Mouse (Mus musculus) heart, embryonic 15.5 days (tissue): ENCODE results near the gene Mrpl55. TPM values are rescaled to one million over a fixed set of nuclear protein-coding genes. Genes with fewer than 3 reads are reported as not detected.
A peak's percentile ranks its signal among the peaks of the same experiment; 100 is the strongest.
"Not testable (repeated sequence)": the region's sequence is repeated elsewhere in the genome, so short reads cannot be mapped to it uniquely, and the experiment has no call there.

ENCODE experiments used
- ATAC-seq: fragments of 200-750 bp; cut with Nextera tagmentation; replicated peaks from 2 replicates; pipeline ENCODE4 v1.8.0; 2017; ENCODE audit warnings: low read depth, moderate TSS enrichment; ENCODE audit not compliant: insufficient number of reproducible peaks, insufficient read depth, low FRiP score
- H3K27ac ChIP-seq: fragments of 300-500 bp; sonication (generic); 2 replicates; pipeline ENCODE4 v1.5.1; 2015; ENCODE audit warnings: mild to moderate bottlenecking, inconsistent platforms
- H3K27me3 ChIP-seq: fragments of 300-500 bp; sonication (generic); 2 replicates; pipeline ENCODE4 v1.6.1; 2015; ENCODE audit warnings: inconsistent platforms
- H3K36me3 ChIP-seq: fragments of 300-500 bp; sonication (generic); 2 replicates; pipeline ENCODE4 v1.6.1; 2015; ENCODE audit warnings: mild to moderate bottlenecking, inconsistent platforms
- H3K4me1 ChIP-seq: fragments of 300-500 bp; sonication (generic); replicated peaks from 2 replicates; pipeline ENCODE4 v1.6.1; 2015; ENCODE audit warnings: inconsistent platforms
- H3K4me2 ChIP-seq: fragments of 300-500 bp; sonication (generic); 2 replicates; pipeline ENCODE4 v1.6.1; 2015; ENCODE audit warnings: inconsistent platforms, mild to moderate bottlenecking, moderate library complexity
- H3K4me3 ChIP-seq: fragments of 300-500 bp; sonication (generic); 2 replicates; pipeline ENCODE4 v1.5.1; 2015; ENCODE audit warnings: mild to moderate bottlenecking, inconsistent platforms
- H3K9ac ChIP-seq: fragments of 300-500 bp; sonication (generic); 2 replicates; pipeline ENCODE4 v1.6.1; 2015; ENCODE audit warnings: mild to moderate bottlenecking, inconsistent platforms
- H3K9me3 ChIP-seq: fragments of 300-500 bp; sonication (generic); replicated peaks from 2 replicates; pipeline ENCODE4 v1.6.1; 2016; ENCODE audit warnings: inconsistent platforms
- WGBS: fragments of 180-500 bp; shearing (Covaris S2); methylation state at CpG from one replicate; pipeline ENCODE4 v1.1.7; 2015; ENCODE audit warnings: mixed read lengths; 5-methylcytosine and 5-hydroxymethylcytosine counted together
- polyA plus RNA-seq: library from polyadenylated mRNA; unstranded; fragments of >200 nt; fragmentation: Nextera tagmentation; extraction: Ambion mirVana; gene quantifications from 2 replicates; pipeline ENCODE4 v1.2.1, GENCODE M21; 2015

Gene Mrpl55
- polyA plus RNA-seq, 1 experiment from 2014 or later: 114 TPM

GRCm38 (mm10) chr11:59196230-59196629 lies 6.1 kb upstream of the Mrpl55 start:
- Histone ChIP-seq H3K4me1 (peaks cover 5% of the 10 kb centered on the region), H3K9me3 (no peaks in the 10 kb centered on the region), H3K4me3 (no peak overlapping the region), H3K27me3 (no peaks in the 10 kb centered on the region), H3K4me2 (no peak overlapping the region), H3K9ac (no peak overlapping the region), H3K36me3 (peaks cover 5% of the 10 kb centered on the region; the same call in 1 of the 2 replicates), H3K27ac (no peak overlapping the region)
- ATAC-seq: no peak

DNA sequence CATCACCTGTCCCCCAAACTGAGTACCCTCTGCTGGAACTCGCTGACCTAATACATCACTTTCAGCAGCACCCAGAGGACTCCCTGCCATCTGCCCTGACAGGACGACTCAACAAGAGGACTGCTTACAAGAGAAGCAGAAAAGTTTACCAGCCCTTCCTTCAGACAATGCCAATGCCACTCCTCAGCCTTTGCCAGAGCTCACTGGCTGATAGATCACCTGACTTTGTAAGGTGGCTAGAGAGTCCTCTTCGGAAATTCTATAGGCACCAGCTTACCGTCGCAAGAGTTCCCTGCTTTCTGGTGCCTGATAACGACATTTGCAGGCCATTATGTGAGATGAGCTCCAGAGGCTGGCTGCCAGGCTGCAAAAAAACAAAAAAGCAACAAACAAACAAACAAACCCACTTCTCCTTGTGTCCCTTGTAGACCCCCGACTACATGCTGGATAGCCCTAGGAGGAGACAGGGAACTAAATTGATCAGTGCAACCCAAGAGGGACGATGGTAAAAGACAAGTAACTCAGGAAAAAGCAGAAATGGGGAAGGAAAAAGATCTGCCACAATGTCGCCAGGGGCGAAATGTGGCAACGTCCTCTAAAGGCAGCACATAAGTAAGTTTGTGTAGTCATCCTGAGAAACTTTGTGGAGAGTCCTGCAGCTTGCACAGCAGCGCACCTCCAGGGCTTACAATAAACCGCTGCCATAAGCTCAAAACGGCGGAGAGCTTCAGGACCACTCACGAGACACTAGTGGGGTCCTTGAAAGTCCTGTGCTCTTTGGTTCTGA lies 877 bp upstream of the Mrpl55 start:
- peak overlapping the region; percentile 85 for H3K27ac ChIP-seq
- 25% methylated on average over 16 of the region's 16 CpGs for WGBS
- H3K4me1 ChIP-seq: peaks cover 15% of the 10 kb centered on the region
- H3K4me3 ChIP-seq: peak overlapping the region; percentile 81
- peak overlapping the region; percentile 88 for H3K9ac ChIP-seq
- no peaks in the 10 kb centered on the region for H3K27me3 ChIP-seq
- ATAC-seq: no peak
- H3K4me2 ChIP-seq: peak overlapping the region; percentile 86
- H3K36me3 ChIP-seq: peaks cover 28% of the 10 kb centered on the region
- no peaks in the 10 kb centered on the region for H3K9me3 ChIP-seq

GRCm38 (mm10) chr11:59208153-59208831 lies 6.0 kb downstream of the Mrpl55 start, which contains the start of gene 2310033P09Rik:
TSS of gene 2310033P09Rik (plus strand) at chr11:59208321.
- H3K4me3 ChIP-seq: peak within 1 kb of the TSS; percentile 99
- WGBS: under 1% methylated on average over 67 of the region's 67 CpGs
- peak within 1 kb of the TSS; percentile 94 for H3K4me2 ChIP-seq
- no peaks in the 10 kb centered on the region for H3K27me3 ChIP-seq
- H3K4me1 ChIP-seq: peaks cover 31% of the 10 kb centered on the region
- H3K36me3 ChIP-seq: peaks cover 60% of the 10 kb centered on the region
- peak within 1 kb of the TSS; percentile 96 for H3K27ac ChIP-seq
- ATAC-seq: peak; percentile 83
- peak within 1 kb of the TSS; percentile 95 for H3K9ac ChIP-seq
- no peaks in the 10 kb centered on the region for H3K9me3 ChIP-seq

DNA sequence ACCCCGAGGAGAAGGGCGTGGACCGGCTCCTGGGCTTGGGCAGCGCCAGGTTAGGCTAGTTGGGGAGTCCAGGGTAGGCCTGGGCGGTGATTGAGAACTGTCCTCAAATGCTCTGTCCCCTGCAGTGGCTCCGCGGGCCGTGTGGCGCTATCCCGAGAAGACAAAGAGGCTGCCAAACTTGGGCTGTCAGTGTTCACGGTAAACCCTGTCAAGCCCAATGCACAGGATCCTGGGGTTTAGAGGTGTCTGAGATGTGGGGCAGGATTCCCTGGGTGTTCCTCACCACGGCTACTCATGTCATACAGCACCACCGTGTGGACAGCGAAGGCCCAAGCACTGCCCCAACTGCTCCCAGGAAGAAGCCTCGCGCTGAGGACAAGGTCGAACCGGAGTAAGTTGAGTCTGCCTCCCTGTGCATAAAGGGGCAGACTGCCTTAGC lies 6.7 kb downstream of the Mrpl55 start:
- Histone ChIP-seq H3K4me2 (peak overlapping the region; percentile 94), H3K27ac (peak overlapping the region; percentile 96), H3K36me3 (peaks cover 60% of the 10 kb centered on the region), H3K9ac (peak overlapping the region; percentile 95), H3K4me3 (peak overlapping the region; percentile 99), H3K4me1 (peaks cover 36% of the 10 kb centered on the region), H3K27me3 (no peaks in the 10 kb centered on the region), H3K9me3 (no peaks in the 10 kb centered on the region)
- 9% methylated on average over 18 of the region's 18 CpGs for WGBS
- peak; percentile 48 for ATAC-seq

DNA sequence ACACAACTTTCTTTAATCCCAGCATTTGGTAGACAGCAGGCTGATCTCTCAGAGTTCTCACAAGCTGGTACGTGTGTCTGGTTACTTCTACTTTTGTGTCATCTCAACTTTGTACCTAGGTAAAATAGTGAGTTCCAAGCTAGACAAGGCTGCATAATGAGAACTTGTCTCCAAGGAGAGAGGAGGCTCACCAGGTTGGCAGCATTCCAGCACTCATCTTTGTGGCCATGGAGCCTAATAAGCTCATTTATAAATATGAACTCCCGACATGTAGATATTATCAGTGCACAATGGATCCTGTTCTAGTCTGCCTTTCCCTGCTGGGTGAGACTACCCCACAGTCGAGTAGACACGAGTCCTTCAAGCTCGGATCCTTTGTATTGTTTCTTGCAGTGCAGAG lies 7.3 kb downstream of the Mrpl55 start:
- Histone ChIP-seq H3K9me3 (no peaks in the 10 kb centered on the region), H3K27me3 (no peaks in the 10 kb centered on the region), H3K27ac (peak overlapping the region; percentile 96; the same call in 1 of the 2 replicates), H3K36me3 (peaks cover 55% of the 10 kb centered on the region), H3K9ac (peak overlapping the region; percentile 20; the same call in 1 of the 2 replicates), H3K4me3 (peak overlapping the region; percentile 99), H3K4me2 (peak overlapping the region; percentile 94), H3K4me1 (peaks cover 41% of the 10 kb centered on the region)
- ATAC-seq: no peak
- WGBS: 63% methylated on average over 5 of the region's 5 CpGs

DNA sequence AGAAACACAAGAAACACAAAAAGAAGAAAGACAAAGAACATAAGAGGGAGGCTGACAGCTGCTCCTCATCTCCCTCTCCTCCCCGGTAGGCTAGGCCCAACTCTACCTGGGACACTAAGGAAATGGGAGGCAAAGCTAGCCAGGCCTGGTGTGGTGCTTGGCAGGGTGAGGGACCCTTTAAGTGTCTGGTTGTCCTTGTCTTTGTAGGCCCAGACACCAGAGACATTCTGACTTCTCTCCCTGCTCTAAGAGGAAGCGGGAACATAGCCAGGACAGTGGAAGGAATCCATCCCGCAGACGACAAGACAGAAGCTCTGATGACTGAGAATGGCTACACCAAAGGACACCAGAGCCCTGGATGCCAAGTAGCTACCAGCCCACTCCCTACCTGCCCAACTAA lies 7.7 kb downstream of the Mrpl55 start:
- no peak overlapping the region for H3K4me2 ChIP-seq
- no peaks in the 10 kb centered on the region for H3K9me3 ChIP-seq
- no peak for ATAC-seq
- peaks cover 42% of the 10 kb centered on the region for H3K4me1 ChIP-seq
- no peak overlapping the region for H3K4me3 ChIP-seq
- H3K36me3 ChIP-seq: peaks cover 51% of the 10 kb centered on the region
- no peak overlapping the region for H3K9ac ChIP-seq
- H3K27ac ChIP-seq: no peak overlapping the region
- H3K27me3 ChIP-seq: no peaks in the 10 kb centered on the region
- WGBS: 74% methylated on average over 4 of the region's 4 CpGs

DNA sequence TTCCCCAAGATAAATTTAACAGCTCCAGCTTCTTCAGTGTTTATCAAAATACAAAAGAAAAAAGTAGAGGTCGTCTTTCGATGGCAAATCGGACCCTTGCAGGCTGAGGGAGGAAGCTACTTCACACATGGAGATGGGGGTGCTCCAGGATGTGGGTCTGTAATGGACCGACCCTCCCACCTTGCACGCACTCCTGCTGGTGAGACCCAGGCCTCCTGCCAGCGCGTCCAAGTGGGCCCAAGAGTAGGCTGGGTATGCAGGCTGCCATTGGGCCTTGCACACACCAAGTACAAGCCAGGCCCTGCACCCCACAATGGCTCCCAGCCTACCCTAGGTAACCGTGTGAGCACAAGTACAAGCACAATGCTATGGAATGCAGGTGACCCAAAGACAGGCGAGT lies 9.3 kb downstream of the Mrpl55 start:
- not testable (repeated sequence) for H3K9me3 ChIP-seq, H3K4me3 ChIP-seq, H3K27ac ChIP-seq, H3K4me2 ChIP-seq, H3K27me3 ChIP-seq, ATAC-seq, H3K9ac ChIP-seq
- 85% methylated on average over 9 of the region's 9 CpGs for WGBS
- H3K4me1 ChIP-seq: peaks cover 46% of the 10 kb centered on the region
- peaks cover 36% of the 10 kb centered on the region for H3K36me3 ChIP-seq

DNA sequence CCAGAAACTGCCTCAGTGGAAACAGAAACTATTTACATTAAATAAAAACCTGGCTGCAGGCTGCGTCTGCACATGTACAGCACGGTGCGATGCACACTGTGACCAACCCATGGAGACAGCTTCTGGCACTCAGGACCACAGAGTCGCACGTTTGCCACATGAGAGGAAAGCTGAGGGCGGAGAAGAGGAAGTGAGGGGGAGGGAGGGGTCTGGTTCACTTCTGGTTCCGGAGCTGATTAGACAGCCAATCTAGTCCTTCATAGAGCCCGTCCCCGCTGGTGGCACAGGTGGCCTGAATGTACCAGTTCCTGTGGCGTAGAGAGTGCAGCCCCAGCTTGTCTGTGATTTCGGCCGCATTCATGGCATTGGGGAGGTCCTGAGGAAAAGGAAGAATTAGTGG lies 10.0 kb downstream of the Mrpl55 start:
- not testable (repeated sequence) for H3K4me2 ChIP-seq, H3K27ac ChIP-seq, ATAC-seq, H3K9ac ChIP-seq, H3K9me3 ChIP-seq, H3K4me3 ChIP-seq, H3K27me3 ChIP-seq
- peaks cover 35% of the 10 kb centered on the region for H3K36me3 ChIP-seq
- H3K4me1 ChIP-seq: peaks cover 51% of the 10 kb centered on the region
- 74% methylated on average over 12 of the region's 12 CpGs for WGBS

- ATAC-seq: no peak
- no peaks in the 10 kb centered on the region for H3K9me3 ChIP-seq
- H3K27ac ChIP-seq: no peak overlapping the region
- no peak overlapping the region for H3K4me2 ChIP-seq
- no peak overlapping the region for H3K4me3 ChIP-seq
- no peaks in the 10 kb centered on the region for H3K27me3 ChIP-seq
- peaks cover 52% of the 10 kb centered on the region for H3K4me1 ChIP-seq
- WGBS: 87% methylated on average over 12 of the region's 12 CpGs
- peaks cover 35% of the 10 kb centered on the region for H3K36me3 ChIP-seq
- H3K9ac ChIP-seq: no peak overlapping the region
Measured at GRCm38 (mm10) chr11:59212892-59213494, 10.7 kb downstream of the Mrpl55 start.

DNA sequence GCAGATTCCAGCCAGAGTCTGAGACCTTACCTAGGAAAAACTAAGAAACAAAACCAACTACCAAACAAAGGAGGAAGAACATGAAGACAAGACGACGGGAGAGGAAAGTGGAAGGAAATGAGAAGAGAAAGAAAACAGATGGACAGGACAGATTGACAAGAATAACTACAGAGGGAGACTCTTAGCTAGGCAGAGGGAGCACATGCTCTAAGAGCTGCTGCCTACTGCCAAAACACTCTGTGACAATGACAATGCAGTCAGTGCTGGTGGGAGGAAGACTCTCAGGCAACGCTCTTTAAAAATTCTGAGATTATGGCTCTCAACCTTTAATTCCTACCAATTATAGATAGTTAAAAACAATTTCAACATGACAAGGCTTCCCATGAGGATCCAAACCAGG lies 14.7 kb downstream of the Mrpl55 start:
- 64% methylated on average over 3 of the region's 3 CpGs for WGBS
- peaks cover 55% of the 10 kb centered on the region for H3K4me1 ChIP-seq

DNA sequence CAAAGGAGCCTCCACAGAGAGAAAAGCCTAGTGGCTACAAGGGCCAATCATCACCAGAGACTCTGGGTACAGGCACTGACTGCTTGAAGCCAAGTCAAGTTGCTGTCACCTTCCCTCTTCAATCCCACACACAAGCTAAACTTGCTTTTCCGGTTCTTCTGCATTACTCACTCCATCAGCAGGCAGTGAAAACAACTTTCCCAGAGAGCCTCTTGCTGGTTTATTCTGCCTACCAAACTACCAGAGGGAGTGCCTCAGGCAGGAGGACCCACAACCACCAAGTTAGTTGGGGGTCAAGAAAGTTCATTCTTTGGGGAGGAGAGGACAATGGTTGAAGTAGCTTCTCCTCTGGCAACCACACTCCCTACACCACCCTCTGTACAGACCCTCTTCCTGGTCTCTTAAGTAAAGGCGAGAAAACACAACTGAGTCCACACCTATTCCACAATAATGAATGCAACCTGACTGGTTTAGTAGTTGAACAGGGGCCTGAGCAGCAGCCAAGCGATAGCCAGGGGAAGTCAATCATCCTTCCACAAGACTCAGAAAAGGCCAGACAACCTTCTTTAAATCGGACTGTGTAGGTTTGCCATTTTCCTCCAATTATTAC lies 16.2 kb downstream of the Mrpl55 start:
- Histone ChIP-seq H3K9ac (no peak overlapping the region), H3K4me2 (no peak overlapping the region), H3K27ac (peak overlapping the region; percentile 14; the same call in 1 of the 2 replicates), H3K4me3 (no peak overlapping the region), H3K4me1 (peaks cover 62% of the 10 kb centered on the region), H3K36me3 (peaks cover 6% of the 10 kb centered on the region), H3K9me3 (no peaks in the 10 kb centered on the region), H3K27me3 (no peaks in the 10 kb centered on the region)
- ATAC-seq: no peak
- WGBS: 77% methylated on average over 4 of the region's 4 CpGs

More for the DNA sequence above, 14.7 kb downstream of the Mrpl55 start:
- Histone ChIP-seq H3K4me2 (no peak overlapping the region), H3K4me3 (no peak overlapping the region), H3K27ac (no peak overlapping the region), H3K36me3 (peaks cover 13% of the 10 kb centered on the region), H3K9me3 (no peaks in the 10 kb centered on the region), H3K27me3 (no peaks in the 10 kb centered on the region), H3K9ac (no peak overlapping the region)
- ATAC-seq: no peak
